Mouse (Mus musculus) monocyte, adult 5-6 weeks (primary cell): ENCODE results near the gene Axin1. TPM values are rescaled to one million over a fixed set of nuclear protein-coding genes. Genes with fewer than 3 reads are reported as not detected.
"Not testable (repeated sequence)": the region's sequence is repeated elsewhere in the genome, so short reads cannot be mapped to it uniquely, and the experiment has no call there.

Source experiments
- ATAC-seq: fragments of 153-309, 156-312 bp; replicated peaks from 2 replicates; pipeline ENCODE4 v1.8.0; 2017; ENCODE audit warnings: mild to moderate bottlenecking; ENCODE audit not compliant: low TSS enrichment, insufficient number of reproducible peaks, severe bottlenecking, poor library complexity, low FRiP score
- total RNA-seq: library from RNA; stranded (forward); fragments of 200-1000, 200-491, 200-594 nt; gene quantifications from 3 replicates; pipeline ENCODE4 v1.2.3, GENCODE M21; 2017

Gene Axin1
- 163 to 305 TPM (median 248 TPM) in 3 replicates for total RNA-seq

DNA sequence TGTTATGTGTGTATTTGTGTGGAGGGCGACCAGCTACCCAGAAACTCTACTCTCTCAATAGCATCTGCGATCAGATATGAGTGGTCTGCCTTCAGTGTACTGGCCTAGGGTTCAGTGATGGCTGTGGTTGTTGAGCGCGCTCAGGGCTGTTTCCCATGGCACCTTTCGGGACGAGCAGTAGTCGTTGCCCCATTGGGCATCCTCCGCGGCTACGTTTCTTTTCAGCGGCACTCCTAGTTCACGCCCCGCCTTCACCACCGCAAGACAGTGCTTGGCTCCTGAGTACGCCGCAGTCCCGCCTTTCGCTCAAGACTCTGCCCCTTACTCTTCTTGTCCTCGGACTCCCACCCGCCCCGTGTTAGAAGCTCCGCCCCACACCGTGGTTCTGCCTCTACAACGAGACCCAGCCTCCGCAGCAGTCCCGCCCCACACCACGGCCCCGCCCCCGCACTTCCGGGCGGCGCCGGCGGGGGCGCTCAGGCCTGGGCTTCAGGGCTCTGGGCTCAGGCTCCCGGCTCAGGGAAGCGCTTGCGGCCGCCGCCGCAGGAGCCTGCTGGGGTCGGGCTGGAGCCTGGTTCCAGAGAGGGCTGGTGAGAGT, at the start of gene Axin1:
Gene Axin1 (plus strand): TSS at position 450 of the 598 bp plus-strand sequence.
- peak; percentile 96 for ATAC-seq

DNA sequence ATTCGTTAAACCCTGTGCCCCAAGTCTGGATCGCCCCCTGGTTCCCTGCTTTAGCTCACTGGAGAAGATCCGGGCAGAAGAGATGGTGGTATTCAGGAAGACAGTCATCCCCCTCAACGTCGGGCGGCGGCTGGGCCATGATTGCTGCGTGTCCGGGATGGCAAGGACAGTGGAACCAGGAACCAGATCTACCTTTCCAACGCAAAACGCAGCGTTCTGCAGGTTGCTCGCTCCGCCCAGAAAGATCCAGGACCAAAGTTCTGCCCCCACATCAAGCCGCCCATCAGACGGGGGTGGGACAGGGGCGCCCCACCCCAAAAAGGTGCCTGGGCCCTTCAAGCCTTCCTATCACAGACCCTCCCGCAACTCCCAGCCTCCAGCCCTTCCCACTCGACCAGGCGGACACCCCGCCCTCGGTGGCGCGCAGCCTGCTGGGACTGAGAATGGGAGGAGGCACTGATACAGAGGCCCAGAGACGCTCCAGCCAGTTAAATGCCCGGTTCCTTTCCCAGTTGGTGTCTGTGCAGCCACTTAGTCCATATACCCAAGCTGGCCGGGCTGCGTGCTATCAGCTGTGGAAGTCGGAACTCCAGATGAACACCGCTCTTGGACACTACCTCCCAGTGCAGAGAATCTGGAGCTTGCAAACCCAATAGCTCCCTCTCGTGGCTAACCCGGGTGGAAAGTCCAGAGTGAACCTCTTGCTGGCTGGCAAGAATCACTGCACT, 48.4 kb upstream of the Axin1 start, which contains the start of gene Decr2:
Gene Decr2 (minus strand): TSS at position 433 of the 728 bp plus-strand sequence.
- ATAC-seq, result peak; percentile 81

DNA sequence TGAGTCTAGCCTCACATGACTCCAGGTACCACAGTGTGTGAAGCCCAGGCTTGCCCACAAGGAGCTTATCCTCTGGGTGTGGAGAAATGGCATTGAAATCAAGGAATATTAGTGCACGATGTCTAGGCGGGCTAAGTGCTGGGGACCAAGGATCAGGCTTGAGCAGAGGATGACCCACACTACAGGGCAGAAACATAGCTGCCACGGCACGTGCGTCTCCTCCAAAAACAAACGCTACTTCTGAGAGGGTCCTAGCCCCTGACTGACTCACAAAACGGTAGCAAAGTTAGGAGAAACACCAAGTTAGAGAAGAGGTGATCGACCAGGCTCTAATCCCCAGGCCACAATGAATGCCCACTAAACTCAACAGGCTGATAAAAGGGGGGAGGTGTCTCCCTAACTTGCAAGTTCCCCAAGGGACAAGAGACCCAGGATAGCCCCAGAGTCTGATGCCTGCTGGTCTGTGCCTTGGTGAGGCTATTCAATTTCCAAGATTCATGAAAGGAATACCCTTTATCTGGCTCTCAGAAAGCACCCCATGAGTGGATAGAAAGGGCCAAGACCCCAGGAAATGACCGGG, 43.9 kb upstream of the Axin1 start:
- ATAC-seq, result no peak

DNA sequence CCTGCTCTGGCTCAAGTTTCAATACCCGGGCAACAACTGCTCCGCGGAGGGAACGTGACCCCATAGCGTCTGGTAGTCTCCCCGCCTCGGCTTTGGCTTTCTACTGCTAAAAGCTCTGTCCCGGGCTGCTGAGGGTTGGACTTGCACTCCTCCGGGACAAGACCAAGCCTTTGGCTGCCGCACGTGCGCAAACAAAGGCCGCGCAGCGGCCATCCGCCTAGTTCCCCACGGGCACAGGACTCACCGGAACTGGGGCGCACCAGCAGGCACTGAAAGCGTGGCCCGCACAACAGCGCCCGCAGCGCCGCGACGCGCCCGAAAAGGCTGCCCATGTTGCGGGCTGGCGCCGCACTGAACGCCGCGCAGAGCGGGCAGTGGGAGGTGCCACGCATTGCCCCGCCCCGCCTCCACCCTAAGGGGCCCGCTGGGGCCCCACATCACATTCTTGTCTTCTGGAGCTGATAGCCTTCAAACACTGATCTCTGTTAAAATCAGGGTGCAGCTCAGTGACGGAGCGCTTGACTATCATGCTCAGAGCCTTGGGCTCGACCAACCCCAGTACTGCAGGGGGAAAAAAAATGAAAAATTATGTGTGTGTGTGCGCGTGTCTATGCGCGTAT, 43.3 kb upstream of the Axin1 start, which contains the start of gene Nme4:
Gene Nme4 (minus strand): TSS at position 482 of the 620 bp plus-strand sequence.
- no peak for ATAC-seq

DNA sequence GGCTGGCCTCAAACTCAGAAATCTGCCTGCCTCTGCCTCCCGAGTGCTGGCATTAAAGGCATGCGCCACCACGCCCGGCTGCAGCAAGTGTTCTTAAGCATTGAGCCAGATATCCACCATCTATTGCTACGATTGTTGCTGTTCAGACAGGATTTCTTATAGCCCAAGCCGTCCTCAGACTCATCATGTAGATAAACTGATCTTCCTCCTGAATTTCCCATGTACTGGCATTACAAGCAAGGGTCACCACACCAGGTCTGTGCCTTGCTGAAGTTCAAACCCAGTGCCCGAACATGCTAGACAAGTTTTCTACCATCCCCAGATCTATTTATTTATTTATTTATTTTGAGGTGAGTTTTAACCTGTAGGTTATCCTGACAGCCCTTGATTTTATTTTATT, 40.0 kb upstream of the Axin1 start:
- ATAC-seq, result no peak

DNA sequence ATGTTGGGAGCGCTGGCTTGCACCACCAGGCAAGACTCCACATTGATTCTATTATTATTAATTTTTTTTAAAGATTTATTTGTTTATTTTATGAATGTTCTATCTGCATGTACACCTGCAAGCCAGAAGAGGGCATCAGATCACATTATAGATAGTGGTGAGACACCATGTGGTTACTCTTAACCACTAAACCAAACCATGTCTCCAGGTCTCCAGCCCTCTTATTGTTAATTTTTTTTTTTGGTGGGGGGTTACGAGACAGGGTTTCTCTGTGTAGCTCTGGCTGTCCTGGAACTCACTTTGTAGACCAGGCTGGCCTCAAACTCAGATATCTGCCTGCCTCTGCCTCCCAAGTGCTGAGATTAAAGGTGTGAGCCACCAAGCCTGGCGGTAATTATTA, 39.2 kb upstream of the Axin1 start:
- ATAC-seq, result not testable (repeated sequence)

DNA sequence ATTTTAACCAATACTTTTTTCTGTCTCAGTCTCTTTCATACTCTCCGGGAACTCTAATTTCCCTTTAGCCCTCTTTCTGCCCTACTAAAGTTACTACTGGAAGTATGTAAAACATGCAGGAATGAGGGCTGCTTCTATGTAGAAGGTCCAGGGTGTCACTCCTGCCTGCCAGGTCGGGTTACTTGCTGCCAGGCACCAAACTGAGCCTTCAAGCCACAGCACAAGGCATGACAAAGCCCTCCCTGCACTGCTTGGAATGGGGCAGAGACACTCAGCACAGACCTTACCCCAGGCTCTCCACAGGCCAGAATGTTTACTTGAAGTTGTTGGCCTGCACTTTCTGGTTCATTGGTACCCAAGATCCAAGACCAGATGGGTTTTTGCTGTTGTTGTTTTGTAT, 38.3 kb upstream of the Axin1 start:
- ATAC-seq, result no peak

DNA sequence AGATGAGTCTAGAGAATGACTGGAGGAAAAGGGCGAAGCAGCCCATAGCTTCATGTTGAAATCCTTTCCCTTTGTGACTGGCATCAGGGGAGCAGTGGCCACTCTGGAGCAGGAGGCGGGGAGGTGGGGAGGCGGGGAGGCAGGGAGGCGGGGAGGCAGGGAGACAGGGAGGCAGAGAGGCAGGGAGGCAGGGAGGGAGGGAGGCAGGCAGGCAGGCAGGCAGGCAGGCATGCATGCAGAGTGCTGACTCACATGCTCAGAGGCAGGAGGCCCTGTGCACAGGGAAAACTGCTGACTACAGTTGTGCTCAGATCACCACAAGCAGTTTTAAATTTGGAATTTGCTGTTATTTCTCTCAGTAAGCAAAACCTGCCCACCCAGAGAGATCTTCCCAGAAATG, 37.0 kb upstream of the Axin1 start:
- no peak for ATAC-seq

DNA sequence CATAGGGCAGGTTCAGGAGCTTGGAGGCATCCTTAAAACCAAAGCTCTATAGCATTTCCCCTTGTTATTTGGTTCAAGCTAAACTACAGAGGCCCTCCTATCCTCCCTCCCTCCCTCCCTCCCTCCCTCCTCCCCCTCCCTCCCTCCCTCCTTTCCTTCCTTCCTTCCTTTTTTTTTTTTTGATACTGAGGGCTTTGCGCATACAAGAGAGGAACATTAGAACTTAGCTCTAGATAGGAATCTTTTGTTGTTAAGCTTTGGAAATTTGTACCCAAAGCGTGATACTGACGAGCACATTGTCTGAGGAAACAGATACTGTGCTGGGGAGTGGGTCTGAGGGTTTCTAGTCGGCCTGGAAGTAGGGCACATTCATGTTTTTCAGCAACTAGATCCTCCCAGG, 32.9 kb upstream of the Axin1 start:
- ATAC-seq, result no peak

DNA sequence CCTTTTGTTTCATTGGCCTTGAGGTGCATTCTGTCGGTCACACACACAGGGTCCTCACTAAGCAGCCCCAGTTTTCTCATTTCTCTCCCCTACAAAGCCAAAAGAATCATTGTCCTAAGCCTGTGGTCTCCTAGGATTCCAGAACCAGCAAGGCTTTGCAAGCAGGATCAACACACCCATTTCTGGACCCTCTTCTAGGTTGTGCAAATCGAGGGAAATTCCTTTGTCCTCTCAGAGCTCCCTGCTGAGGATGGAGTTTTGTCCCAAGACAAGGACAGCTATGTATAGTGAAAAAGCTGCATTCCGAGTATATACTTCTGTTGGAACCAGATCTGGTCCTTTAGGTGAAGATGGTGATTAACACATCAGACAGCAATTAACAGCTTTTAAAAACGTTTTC, 28.3 kb upstream of the Axin1 start:
- no peak for ATAC-seq

DNA sequence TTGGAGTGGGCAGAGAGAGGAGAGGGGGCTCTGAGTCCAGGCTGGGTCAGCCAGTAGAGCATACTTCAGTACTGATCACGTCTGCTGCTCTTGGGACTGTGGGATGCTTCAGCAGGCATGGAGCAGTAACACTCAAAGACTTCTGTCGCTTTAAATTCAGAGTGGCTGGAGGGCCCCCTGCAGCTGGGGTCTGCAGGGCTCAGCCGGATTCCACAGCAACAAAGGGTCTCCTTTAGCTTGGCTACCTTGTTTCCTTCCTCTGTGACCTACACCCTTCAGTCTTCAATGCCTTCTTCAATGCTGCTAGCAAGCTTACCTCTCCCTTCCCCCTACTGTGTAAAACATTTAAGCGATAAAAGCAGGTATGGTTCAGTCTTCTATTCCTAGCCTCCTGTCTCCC, 27.5 kb upstream of the Axin1 start:
- no peak for ATAC-seq

DNA sequence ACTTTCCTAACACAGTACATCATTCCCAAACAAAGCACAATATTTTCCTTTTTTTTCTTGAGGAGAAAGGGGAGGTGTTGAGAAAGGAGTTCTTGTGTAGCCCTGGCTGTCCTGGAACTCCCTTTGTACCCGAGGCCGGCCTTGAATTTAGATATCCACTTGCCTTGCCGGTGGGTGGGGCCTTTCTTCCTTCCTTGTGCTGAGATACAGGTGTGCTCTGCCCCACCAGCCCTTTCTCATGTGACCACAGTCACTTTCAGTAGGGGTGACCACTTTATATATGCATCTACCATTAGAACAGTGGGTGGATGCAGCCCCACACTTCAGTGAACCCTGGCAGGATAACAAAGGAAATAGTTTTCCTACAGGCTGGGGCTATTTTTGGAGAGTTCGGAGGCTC, 26.8 kb upstream of the Axin1 start:
- ATAC-seq, result no peak

DNA sequence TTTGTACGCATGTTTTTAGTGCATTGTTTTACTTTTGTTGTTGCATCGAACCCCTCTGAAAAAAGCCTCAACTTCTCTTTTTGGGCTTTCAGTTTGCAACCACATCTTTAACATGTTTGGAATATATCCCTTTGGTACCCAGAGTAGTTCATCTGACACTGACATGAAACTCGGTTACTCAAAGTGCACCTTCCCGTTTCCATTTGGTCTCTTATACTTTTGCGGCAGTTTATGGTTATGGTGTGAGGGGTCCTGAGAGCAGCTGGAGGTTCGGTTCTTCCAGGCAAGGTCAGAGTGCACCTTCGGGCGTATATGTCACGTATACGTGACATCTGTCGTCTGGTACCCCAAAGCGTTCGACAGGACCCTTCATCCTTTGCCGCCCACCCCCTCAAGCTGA, 25.7 kb upstream of the Axin1 start:
- ATAC-seq, result peak; percentile 40

DNA sequence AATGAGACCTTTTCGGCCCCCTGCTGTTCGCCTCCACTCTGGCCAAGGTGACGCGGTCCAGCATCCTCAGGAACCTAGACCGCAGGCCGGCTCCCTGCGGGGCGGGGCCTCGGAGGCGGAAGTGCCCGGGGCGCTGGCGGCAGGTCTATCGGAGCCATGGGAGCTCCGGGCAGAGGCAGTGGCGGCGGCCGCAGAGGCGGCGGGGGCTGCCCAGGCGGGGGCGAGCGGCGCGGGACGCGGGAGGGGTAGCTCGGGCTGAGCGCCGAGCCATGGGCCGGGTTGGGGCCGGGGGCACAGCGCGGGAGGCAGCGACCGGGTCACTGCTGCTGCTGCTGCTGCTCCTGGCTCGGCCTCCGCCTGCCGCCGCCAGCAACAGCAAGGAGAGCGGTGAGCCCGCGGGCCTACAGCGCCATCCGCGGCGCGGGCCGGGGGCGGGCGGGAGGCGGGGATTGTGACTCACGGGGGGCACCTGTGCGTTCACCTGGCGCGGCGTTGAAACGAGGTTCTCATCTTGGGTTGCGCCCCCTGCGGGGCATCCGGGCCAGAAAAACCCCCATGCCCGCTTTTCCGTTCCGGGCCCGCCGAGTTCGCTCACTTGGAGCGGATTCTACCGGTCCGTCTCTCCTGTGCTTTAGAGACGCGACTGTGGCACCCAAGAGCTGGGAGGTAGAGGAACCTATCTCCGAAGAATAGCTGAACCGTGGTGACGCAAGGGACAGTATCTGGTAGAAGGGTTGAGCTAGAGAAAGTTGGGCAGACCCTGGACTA, 25.1 kb upstream of the Axin1 start, which contains the start of gene Tmem8:
Gene Tmem8 (plus strand): TSS at position 119 of the 768 bp plus-strand sequence.
- peak; percentile 58 for ATAC-seq

DNA sequence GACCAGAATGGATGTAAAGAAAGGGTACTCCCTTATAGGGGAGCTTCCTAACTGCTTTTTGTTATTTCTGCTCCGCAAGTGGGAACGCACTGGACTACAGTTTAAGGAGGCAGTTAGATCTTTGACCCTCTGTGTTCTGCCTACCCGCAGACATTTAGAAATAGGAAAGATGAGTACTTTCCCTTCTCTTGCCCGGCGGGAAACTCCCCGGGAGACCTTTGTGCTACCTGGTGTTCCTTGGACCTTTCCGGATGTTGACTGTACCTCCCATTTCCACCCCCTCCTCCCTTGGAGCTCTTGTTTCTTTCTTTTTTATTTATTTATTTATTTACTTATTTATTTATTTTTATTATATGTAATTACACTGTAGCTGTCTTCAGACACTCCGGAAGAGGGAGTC, 24.4 kb upstream of the Axin1 start:
- ATAC-seq, result no peak

DNA sequence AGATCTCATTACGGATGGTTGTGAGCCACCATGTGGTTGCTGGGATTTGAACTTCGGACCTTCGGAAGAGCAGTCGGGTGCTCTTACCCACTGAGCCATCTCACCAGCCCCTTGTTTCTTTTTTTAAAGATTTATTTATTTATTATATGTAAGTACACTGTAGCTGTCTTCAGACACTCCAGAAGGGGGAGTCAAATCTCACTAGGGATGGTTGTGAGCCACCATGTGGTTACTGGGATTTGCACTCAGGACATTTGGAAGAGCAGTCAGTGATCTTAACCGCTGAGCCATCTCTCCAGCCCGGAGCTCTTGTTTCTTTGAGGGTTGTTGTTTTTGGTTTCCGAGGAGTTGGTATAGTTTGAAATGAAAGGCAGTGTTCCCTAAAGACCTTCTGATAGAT, 24.0 kb upstream of the Axin1 start:
- not testable (repeated sequence) for ATAC-seq

DNA sequence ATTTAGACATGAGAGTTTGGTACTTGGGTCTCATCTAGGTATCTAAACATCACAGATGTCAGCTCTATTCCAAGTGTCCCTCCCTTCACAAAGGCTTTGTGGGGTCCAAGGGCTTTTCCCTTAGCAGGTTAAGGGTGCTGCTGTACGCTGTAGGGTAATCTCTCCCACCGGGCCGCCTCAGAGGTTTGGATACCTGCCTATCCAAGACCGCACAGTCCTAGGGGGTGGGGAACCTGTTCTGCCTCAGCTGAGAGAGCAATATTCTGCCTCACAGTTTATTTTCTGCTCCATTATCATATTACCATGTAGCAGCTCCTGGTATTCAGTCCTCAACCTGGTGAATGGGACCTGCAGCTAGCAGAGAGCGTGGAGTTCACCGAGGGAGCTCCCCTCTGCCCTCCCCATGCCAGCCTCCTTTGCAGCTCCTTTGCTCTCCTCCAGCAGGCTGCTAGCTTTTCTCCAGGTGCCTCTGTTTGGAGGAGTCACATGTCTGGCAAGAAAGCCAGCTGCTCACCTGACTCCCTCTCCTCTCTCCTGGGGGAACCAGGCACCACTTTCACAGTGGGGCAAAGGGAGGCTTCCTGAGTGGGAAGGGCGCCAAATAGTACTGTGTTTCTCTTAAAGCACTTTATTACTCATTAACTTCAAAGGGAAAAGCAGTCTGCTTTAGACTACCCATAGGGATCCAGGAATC, 23.1 kb upstream of the Axin1 start:
- no peak for ATAC-seq

DNA sequence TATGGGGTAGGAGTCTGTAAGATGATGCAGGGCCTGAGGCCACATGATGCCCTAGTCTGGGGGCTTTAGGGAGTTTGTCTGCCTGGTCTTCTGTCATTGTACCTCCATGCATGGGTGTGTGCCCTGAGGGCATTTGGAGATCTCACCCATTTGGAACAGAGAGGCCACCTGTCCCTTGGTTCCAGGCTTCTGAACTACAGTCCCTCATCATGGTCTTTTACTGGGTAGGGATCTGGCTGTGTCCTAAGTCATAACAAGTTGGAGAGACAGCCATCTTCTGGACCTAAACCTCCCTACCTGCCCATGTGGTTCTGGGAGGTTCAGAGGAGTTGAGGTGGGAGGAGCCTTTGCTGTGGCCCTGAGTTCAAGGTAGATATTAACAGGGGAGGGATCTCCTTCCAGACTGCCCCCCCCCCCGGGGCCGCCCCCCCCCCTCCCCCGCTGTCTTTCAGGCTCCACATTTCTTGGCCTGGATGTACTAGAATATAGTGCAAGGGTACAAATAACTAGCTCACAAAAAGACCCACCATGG, 22.5 kb upstream of the Axin1 start:
- ATAC-seq, result no peak
